Mouse (Mus musculus) brain, embryonic 18.5 days (tissue): ENCODE data around the gene Kif6.

Source experiments
- DNase-seq: peaks from one replicate; pipeline ENCODE4 v3.0.0-alpha.2; 2012; ENCODE audit warnings: low read depth, low spot score

Gene Kif6

GRCm38 (mm10) chr17:49839243-49839642 is 224.3 kb downstream of the Kif6 start:
- no peak for DNase-seq

DNA sequence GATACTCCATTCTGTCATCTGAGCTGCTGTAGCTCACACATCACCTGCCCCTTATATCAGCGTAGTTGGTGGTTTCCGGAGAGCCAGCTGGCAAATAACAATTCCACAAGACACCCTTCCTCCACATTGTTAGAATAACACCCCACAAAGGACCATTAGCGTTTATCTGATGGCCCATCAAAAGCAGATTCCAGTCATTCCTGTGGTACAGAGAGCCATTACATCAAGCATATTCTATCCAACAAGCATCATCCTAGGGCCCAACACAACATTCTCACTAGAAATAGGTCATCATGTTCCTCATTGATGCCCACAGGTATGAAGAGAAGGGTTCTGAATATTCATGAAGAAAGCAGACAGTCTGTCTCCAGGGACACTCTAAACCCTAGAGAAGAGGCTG is 236.3 kb downstream of the Kif6 start:
- DNase-seq: no peak

DNA sequence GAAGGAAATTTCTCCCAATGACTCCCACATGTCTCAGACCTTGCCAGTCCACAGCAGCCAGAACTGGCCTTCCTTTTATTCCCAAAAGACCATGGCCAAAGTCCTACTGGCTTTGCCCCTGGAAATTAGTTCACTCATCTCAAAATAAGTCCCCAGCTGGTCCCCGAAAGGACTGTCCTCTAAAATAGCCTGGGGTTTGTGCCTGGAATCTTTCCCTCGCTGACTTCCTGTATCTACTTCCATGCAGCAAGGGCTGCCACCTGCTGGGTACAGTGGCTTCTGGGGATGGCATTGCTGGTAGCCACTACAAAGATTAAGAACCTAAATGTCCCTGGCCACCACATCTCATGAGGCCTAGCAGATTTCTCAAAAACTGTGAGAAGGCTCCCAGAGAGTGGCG is 237.2 kb downstream of the Kif6 start:
- no peak for DNase-seq

GRCm38 (mm10) chr17:49855785-49856184 is 240.8 kb downstream of the Kif6 start:
- DNase-seq: no peak

DNA sequence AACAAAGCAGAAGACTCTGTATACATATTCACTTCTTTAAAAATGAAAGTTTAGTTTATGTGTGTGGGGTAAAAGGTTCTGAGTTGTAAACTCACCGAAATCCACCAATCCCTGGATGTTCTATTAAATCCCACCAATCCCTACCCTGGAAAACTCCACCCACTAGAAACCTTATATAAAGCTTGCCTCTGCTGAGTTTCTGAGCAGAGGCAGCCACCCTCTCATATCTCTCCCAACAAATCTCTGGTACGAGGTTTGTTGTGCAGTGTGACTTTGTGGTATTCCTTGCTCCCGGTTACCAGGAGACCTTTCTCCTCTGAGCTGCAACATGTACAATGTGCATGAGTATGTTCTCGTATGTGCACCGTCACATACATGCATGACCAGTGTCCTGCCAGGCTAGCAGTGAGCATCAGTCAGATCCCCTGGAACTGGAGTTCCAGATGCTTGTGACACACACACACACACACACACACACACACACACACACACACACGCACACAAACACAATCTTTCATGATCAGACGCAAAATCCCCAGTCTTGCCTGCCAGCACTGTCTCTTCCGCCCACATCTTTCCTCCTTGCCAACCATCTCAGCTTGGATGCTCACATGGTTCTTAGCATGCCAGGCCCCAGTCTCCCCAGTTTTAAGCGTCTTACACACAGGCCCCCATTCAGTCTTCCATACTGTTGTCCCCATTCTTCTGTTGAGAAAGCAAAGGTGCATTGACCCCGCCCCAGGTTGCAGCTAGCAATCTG is 245.3 kb downstream of the Kif6 start:
- DNase-seq: no peak

GRCm38 (mm10) chr17:49863597-49863996 is 248.7 kb downstream of the Kif6 start:
- no peak for DNase-seq

GRCm38 (mm10) chr17:49865604-49866003 is 250.7 kb downstream of the Kif6 start:
- DNase-seq: no peak

DNA sequence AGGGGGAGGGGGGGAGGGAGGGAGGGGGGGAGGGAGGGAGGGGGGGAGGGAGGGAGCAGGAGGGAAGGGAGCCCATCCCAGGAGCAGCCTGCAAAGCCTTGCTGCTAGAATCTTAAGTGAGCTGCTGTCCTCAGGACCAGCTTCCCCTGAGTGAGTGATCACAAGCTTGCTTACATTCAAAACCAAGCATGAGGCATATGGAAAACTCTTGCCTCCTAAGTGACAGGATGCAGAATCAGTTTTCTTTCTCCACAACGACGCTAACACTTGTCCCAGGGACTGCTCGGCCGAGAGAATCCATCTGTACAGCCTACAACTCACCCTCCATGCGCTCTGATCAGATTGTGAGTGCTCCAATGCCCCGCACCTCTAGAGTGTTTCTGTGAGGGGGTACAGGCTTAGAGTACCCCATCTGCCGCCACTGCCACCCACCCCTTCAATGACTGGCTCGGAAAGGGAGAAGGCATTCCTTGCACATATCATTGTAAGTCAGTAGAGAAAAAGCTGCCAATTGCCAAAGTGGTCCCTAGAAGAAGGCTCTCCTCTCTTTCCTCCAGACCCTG is 251.8 kb downstream of the Kif6 start:
- DNase-seq: peak; percentile 50

GRCm38 (mm10) chr17:49867321-49868137 is 252.6 kb downstream of the Kif6 start:
- peak; percentile 69 for DNase-seq

DNA sequence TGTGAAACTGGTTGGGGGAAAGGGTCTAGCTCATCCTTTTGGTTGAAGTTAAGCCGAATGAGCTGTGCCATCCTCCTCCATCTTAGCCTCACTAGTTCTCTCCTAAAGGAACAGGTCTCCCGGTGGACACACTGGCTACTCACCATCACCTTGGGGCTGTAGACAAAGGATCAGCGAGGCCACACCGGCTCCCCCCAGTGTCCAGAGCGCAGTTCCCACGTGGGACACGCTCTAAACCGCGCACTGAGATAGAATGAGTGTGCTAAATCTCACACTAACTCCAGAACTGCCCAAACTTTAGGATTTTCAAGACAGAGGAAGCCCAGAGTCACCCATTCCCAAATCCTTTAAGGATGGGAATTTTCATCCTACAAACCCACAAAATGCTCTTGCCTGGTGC is 254.3 kb downstream of the Kif6 start:
- no peak for DNase-seq

DNA sequence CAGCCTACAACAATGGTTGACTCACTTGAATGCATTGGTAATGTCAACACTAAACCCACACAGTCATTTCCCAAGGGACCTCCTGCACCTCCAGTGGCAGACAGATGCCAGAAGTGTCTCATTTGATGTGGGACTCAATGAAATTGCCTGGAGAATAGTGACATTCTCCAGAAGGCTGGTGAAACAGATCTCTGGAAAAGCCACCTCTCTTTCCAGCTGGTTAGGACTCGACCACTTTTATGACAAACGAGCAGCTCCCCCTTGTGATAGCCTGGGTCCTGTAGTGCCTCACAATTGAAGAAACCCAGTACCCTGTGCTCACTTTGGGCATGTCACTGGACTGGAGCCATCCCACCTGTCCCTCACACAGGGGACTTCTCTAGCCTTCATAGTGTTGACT is 257.4 kb downstream of the Kif6 start:
- DNase-seq: no peak

GRCm38 (mm10) chr17:49874746-49875145 is 259.8 kb downstream of the Kif6 start:
- no peak for DNase-seq

DNA sequence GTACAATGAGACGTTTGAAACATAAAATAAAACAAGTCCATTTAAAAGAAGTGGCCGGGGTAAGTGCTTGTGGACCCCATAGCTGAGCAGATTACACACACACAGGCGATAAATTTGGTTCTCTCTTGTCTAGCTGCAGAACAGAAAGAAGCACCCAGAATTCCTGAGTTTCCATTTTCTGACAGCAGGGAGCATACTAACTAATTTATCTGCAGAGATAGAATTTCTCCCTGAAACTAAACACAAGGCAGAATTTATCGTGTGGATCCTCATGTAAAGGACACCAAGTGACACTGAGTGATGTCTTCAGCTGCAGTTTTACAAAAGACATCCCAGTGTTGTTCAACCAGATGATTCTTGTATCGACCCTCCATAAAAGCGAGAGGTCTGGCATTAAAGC is 260.5 kb downstream of the Kif6 start:
- no peak for DNase-seq

- no peak for DNase-seq
Observed at GRCm38 (mm10) chr17:49875939-49876651, 261.2 kb downstream of the Kif6 start.

- DNase-seq: no peak
Observed at GRCm38 (mm10) chr17:49880919-49881744, 266.2 kb downstream of the Kif6 start.

DNA sequence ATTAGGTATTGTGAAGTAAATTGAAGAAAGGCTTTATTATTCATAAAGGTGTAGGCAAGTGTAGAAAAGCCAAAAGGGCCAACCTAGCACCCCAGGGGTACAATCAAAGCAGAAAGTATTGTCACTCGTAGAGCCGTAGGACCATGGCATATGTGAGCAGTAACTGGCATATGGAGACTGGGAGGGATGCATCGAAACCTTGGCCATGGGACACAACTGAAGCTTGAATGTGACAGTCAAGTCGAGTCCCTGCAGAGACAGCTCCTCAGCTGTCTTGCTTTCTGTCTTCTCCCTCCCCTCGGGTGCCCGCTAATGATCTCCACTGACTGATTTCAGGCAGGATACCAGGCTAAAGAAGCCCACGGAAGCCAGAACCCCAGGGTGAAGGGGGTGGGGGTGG is 266.9 kb downstream of the Kif6 start:
- DNase-seq: no peak

- DNase-seq: no peak
Observed at GRCm38 (mm10) chr17:49883136-49883755, 268.3 kb downstream of the Kif6 start.

GRCm38 (mm10) chr17:49885035-49885434 is 270.1 kb downstream of the Kif6 start:
- DNase-seq: no peak

DNA sequence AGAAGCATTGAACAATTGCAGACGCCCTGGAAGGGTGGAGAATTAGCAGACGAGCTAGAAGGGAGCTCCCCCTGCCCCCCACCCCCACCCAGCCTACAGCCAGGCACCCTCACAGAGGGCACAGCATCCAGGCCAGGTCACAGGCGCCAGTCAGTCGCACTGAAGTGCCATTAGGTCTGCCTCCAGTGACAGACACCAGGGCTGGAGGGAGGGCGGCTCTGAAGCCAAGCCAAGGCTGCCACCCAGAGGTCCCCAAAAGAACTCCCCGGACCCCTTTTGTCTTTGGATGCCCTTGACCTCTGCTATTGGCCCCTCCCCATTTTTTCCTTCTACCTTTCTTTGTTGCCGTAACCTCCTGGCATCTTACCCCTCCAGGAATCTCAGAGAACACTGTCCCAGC is 274.7 kb downstream of the Kif6 start:
- DNase-seq: no peak

DNA sequence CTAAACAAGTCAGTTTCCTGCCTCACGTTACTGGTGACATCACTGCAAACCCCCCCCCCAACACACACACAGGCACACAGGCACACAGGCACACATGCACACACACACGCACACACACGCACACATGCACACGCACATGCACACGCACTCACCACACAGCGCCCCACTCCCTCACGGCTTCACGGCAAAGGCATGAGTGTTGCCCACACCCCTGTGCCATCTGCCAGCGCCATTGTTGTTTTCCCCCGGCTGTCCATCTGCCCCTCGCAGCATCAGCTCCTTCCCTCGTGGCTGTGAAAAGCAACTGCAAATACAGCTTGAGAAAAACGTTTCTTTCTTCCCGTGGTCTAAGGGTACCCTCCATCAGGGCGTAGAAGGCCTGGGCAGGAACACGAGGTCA is 275.9 kb downstream of the Kif6 start:
- DNase-seq: no peak

GRCm38 (mm10) chr17:49892390-49892789 is 277.5 kb downstream of the Kif6 start:
- no peak for DNase-seq
